Mouse (Mus musculus) bone marrow, adult 2 months (tissue): Measurements from ENCODE around the gene Doc2g.
"Not testable (repeated sequence)": the region's sequence is repeated elsewhere in the genome, so short reads cannot be mapped to it uniquely, and the experiment has no call there.

ENCODE experiments used
- CTCF ChIP-seq: fragments of 200-500 bp; IDR thresholded peaks from 2 replicates; pipeline ENCODE4 v1.5.1; 2011; ENCODE audit warnings: low read length, control low read depth; ENCODE audit not compliant: control insufficient read depth, insufficient read depth
- POLR2A ChIP-seq: fragments of 200-500 bp; IDR thresholded peaks from 2 replicates; pipeline ENCODE4 v1.6.1; 2011; ENCODE audit warnings: low read depth, mild to moderate bottlenecking, control low read depth, low read length, borderline replicate concordance; ENCODE audit not compliant: control insufficient read depth

DNA sequence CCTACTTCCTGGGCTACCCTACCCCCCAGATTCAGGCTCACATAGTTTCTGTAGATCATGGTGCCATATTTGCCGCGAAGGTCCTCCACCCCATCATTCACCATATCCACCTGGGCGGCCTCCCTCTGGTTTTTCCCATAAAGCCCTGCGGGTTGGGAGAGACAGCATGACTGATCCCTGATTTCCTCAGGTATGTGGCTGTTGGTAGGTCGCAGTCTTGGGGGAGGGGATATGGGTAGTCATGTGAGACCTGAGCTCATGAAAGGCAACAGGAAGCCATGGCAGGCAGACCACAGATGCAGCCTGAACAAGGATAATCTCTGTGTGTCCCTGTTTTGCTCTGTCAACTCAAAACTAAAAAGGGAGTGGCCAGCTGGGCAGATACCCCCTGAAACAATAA, 37.8 kb downstream of the Doc2g start:
- TF ChIP-seq POLR2A, CTCF: not testable (repeated sequence)
